Mouse (Mus musculus) urinary bladder, postnatal 14 days (tissue): Measurements from ENCODE around the gene Pck2.

Experiments used
- DNase-seq: peaks from one replicate; pipeline ENCODE4 v3.0.0; 2021; ENCODE audit warnings: low spot score

Gene Pck2

GRCm38 (mm10) chr14:55575711-55576110 is 35.6 kb downstream of the Pck2 start:
- DNase-seq, result no peak

DNA sequence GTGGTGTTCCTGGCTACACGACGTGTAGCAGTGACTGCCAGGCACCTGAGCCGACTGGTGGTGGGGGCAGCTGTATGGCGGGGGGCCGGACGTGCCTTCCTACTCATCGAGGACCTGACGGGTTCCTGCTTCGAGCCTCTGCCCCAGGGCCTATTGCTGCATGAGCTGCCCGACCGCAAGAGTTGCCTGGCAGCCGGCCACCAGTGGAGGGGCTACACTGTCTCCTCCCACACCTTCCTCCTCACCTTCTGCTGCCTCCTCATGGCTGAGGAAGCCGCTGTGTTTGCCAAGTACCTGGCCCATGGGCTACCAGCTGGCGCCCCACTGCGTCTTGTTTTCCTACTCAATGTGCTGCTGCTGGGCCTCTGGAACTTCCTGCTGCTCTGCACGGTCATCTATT is 36.3 kb downstream of the Pck2 start:
- no peak for DNase-seq

- peak; percentile 80 for DNase-seq
Measured at GRCm38 (mm10) chr14:55577871-55578667, 38.0 kb downstream of the Pck2 start, which contains the start of gene Psme1. Psme1 (plus strand) TSS chr14:55578123.

DNA sequence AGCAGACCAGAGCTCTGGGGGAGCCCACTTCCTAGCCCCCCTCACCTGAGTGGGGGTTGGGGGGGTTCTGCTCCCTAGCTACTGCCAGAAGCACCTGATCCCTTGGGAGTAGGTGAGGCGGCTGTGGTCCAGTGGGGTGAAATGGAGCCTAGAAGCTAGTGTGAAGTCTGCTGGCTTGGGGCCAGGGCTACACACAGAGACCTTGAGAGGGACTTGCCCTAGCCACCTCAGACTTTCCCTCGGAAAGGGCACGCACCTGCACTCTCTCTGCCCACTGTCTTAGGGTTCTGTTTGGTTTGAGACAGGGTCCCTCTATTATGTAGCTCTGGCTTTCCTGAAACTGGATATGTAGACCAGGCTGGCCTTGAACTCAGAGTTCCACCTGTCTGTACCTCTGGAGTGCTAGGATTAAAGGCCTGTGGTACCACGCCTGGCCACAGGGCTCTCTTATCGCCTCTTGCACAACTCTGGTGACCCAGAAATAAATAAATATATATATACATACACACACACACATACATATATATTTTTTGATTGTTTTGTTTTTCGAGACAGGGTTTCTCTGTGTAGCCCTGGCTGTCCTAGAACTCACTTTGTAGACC is 38.7 kb downstream of the Pck2 start:
- peak; percentile 61 for DNase-seq

GRCm38 (mm10) chr14:55579511-55580496 is 39.7 kb downstream of the Pck2 start:
- no peak for DNase-seq

DNA sequence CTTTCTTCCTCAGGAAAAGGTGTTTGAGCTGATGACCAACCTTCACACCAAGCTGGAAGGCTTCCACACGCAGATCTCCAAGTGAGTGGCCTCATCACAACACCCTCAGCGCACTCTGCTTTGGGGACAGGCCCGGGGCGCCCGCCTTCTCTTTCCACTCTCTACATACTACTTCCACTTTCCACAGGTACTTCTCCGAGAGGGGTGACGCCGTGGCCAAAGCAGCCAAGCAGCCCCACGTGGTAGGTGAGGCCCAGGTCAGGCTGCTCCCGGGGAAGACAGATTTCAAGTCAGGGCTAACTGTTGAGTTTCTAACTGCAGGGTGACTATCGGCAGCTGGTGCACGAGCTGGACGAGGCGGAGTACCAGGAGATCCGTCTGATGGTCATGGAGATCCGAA is 40.7 kb downstream of the Pck2 start:
- DNase-seq, result no peak

DNA sequence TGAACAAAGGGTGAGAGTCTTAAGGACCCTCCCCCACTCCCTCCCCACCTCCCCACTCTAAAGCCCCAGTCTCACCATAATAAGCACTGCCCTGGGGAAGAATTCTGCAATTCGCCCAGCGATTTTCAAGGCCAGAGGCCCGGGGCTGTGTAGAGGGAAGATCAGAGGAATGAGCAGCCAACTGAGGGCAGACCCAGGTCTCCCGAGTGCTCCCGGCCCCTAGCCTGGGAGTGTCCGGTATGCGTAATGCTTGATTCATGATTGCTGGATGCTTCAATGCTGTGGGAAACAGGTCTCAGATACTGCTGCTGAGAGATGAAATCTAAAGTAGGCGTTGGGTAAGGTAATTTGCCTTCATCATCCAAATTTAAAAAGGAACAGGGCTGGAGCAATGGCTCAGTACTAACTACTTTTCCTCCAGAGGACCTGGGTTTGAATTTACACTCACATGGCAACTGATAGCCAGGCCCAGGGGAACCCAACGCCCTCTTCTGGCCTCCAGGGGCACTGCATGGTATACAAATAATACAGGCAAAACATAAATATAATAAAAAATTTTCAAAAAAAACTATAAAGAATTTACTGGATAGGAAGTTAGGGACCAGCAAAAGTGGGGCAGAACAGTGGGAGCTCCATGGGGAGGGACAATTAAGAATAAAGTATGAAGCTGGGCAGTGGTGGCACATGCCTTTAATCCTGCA is 42.1 kb downstream of the Pck2 start:
- DNase-seq, result no peak

DNA sequence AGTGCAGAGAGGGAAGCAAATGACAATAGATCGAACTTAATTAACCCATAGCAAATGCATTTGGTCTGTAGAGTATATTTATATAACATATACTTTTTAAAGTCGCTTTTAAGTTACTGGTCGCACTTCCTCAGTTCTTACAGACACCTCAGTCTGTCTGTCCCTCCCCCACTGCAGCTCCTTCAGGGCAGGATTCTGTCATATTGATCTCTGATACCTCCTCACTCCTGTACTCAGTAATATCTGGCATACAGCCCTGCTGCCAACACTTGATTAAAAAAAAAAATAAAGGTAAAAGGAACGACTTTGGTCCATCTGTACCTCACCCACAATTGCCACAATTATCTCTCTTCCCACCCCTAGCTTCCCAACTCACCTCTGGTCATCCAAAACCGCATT is 44.2 kb downstream of the Pck2 start:
- no peak for DNase-seq

DNA sequence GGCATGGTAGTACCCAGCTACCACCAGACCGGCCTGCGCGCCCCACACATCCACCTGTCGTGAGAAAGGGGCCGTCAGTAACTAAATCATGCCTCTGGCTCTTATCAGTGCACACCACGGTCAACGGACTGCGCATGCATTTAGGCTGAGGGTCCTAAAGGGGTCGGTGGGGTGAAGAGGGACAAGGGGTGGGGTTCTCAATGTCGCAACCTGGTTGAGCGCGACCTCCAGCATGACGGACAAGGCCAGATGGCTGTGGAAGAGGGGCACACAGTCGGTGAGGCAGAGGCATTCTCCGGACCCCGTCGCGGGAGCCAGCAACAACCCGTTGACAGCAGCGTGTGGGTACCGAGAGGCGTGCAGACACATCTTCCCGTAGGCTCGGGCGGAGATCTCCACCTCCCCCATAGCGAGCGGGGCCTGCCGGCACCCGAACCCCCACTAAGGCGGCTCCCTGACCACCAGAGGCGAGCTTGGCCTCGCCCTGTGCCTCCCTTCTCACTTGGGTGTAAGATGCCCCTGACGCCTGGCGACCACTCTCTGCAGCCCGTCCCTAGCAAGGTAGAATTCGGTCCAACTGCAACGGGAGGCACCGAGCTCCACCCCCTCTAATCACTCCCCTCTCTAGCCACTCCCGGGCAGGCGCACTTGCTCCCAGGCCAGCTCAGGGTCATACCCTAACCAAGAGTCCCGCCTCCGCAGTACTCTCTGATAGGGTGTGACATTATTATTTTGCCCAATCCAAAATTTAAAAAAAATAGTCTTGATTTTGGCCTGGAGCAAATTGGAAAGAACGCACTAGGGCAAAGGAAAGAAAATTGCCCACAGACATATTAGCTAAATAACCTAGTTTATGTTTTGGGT is 44.9 kb downstream of the Pck2 start, which contains the start of gene Emc9:
Emc9 (minus strand) TSS at position 601 of the 864 bp plus-strand sequence.
- peak; percentile 78 for DNase-seq

- DNase-seq, result no peak
Measured at GRCm38 (mm10) chr14:55585566-55585960, 45.5 kb downstream of the Pck2 start.

GRCm38 (mm10) chr14:55586149-55586548 is 46.1 kb downstream of the Pck2 start:
- DNase-seq, result no peak

- DNase-seq, result no peak
Measured at GRCm38 (mm10) chr14:55589271-55589670, 49.2 kb downstream of the Pck2 start.

DNA sequence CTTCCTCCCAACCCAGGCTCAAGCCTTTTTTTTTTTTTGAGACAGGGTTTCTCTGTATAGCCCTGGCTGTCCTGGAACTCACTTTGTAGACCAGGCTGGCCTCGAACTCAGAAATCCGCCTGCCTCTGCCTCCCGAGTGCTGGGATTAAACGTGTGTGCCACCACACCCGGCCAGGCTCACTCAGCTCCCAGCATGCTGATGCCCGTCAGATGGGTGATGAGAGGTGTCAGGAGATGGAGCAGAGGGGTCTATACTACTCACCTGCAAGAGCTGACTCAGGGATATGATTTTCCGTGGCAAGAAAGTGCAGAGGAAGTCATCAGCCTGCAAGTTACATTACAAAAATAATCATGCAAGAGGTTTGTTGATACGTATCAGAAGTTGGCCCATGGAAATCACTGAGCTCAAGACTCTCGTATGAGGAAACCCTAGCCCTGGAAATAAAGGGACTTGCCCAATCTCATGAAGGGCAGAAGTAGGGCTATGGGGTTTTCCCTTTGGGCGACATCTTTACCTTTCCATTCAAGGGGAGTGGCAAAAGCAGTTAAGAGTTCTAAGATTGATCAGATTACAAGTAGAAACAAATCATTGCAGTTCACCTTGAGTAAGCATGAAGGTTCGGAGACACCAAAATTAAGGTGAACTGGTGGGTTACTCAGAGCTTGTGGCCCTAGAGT is 49.8 kb downstream of the Pck2 start:
- DNase-seq, result no peak

DNA sequence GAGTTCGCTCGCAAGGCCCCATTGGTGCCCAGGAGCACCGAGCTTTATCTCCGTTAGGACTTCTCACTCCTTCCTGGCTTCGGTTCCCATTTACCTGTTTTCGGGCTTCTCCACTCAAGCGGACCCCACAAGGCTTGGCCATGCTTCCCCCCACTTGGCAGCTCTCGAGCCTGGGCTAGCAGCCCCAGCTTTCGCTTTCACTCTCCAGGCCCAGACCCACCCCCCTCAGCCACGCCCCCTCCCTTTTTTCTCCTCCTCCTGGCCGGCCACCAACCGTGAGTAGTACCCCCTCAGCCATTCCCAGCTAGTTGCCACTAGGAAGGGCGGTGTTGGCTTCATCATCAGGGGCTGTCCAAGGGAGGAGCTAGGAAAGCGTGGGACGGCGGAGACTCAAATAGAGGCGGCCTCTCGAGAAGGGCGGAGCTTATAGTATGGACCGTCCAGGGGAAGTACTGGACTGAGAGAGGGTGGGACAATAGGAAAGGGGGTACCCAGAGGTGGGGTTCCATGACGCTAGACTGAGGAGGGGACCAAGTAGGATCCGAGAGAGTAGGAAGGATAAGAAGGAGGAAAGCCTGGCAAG is 50.8 kb downstream of the Pck2 start, which contains the start of gene Psme2:
Psme2 (minus strand) TSS at position 366 of the 583 bp plus-strand sequence.
- peak; percentile 94 for DNase-seq

DNA sequence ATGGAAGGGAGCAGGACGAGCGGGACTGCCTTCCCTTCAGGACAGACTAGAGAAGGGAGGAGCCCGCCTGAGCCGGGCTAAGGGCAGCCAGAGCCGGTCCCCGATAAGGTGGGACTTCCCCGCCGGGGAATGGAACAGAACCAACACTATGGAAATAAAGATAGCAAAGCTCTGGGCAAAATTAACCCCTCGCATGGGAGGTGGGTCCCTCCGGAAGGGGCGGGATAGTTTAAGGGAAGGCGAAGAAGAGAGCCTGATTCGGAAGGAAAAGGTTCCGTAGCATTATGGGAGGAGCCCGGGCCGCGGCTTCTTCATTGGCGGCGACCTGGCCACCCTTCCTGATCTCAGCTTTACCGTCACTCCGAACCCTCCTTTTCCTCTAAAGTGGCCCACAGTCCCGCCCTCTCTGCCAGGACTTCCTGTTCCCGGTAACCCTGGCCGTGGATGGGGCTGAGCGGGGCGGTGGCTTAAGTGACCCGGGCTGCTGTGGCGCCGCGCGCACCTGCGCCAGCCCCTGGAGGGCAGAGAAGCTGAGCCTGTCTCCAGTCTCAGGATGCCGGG is 51.3 kb downstream of the Pck2 start, which contains the start of gene Rnf31:
Rnf31 (plus strand) TSS at position 378 of the 561 bp plus-strand sequence.
- DNase-seq, result peak; percentile 96

- DNase-seq, result no peak
Measured at GRCm38 (mm10) chr14:55592226-55592625, 52.2 kb downstream of the Pck2 start.

- DNase-seq, result no peak
Measured at GRCm38 (mm10) chr14:55596036-55596690, 56.1 kb downstream of the Pck2 start.

GRCm38 (mm10) chr14:55598521-55599390 is 58.7 kb downstream of the Pck2 start:
- DNase-seq, result no peak
